Mouse (Mus musculus) liver, postnatal 0 days (tissue): ENCODE results near the gene Pex3.

Experiments
- CTCF ChIP-seq: sonication (generic); IDR thresholded peaks from 2 replicates; pipeline ENCODE4 v1.5.1; 2016; ENCODE audit warnings: antibody characterized with exemption, low read depth
- EP300 ChIP-seq: IDR thresholded peaks from 2 replicates; pipeline ENCODE4 v1.6.1; 2016; ENCODE audit warnings: antibody characterized with exemption, low read depth, mild to moderate bottlenecking

GRCm38 (mm10) chr10:13577123-13577522 lies 24.2 kb upstream of the Pex3 start:
- TF ChIP-seq EP300 (no peak), CTCF (no peak)
